Mouse (Mus musculus): ENCODE results near the gene Acpp. TPM values are rescaled to one million over a fixed set of nuclear protein-coding genes. Genes with fewer than 3 reads are reported as not detected.
A peak's percentile ranks its signal among the peaks of the same experiment; 100 is the strongest.

Gene Acpp
- polyA plus RNA-seq, 1 experiment from 2014 or later: 1.7 TPM

DNA sequence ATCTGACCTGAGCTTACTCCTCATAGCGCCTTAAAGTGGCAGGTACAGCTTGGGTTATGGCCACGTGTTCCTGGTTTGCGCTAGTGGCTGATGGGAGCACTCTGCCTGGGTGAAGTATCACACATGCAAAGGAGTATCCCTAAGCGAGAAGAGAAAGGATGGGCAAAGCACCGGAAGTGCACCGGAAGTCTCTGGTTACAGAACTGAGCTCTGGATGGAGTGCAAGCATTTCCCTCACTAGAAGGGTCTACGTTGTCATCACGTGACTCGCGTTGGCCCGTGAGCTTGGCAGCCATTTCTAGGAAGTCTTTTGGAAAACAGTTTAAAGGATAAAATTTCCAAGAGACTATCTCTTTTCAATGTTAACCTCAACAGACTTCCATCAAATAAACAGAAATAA, 21.2 kb downstream of the Acpp start:
- DNase-seq (ENCODE audit: low spot score) (no peak), ATAC-seq (ENCODE audit: insufficient number of reproducible peaks, low FRiP score, low TSS enrichment, low read depth) (no peak)
- Histone ChIP-seq H3K27ac (replicated peaks; ENCODE audit: low read depth, low read length) (no peak overlapping the region), H3K36me3 (ENCODE audit: control insufficient read depth, insufficient read depth, low read length) (no peaks in the 10 kb centered on the region), H3K4me1 (ENCODE audit: control insufficient read depth, insufficient read depth, low read length) (no peaks in the 10 kb centered on the region), H3K9ac (ENCODE audit: low read length) (no peak overlapping the region), H3K4me2 (ENCODE audit: low read depth, severe bottlenecking) (no peak overlapping the region), H3K9me3 (ENCODE audit: control insufficient read depth, low read length) (no peaks in the 10 kb centered on the region), H3K4me3 (ENCODE audit: low read depth, low read length) (no peak overlapping the region), H3K27me3 (ENCODE audit: control insufficient read depth, insufficient read depth, low read length) (no peaks in the 10 kb centered on the region)
- 90% methylated on average over 11 of the region's 11 CpGs for WGBS

DNA sequence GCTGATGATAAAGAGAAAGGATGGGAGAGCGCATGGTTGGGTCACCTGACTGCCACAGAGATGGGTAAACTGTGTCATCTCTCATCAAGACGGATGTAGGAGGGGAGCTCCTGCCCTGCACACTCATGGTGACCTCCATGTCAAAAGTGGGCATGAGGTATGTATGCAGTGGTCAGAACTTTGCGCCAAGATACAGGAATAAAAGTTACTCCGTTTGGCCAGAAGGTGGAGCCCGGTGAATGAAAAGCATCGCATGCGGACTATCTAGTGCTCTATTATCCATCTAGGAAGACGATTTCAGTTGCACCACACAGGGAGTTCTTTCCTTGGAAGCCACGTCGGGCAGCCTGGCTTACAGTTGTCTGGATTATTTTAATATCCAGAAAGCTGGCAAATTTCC, 22.0 kb downstream of the Acpp start:
- no peak for ATAC-seq (ENCODE audit: insufficient number of reproducible peaks, low FRiP score, low TSS enrichment, low read depth)
- H3K9me3 ChIP-seq (ENCODE audit: control insufficient read depth, low read length): no peaks in the 10 kb centered on the region
- 14% methylated on average over 10 of the region's 10 CpGs for WGBS

DNA sequence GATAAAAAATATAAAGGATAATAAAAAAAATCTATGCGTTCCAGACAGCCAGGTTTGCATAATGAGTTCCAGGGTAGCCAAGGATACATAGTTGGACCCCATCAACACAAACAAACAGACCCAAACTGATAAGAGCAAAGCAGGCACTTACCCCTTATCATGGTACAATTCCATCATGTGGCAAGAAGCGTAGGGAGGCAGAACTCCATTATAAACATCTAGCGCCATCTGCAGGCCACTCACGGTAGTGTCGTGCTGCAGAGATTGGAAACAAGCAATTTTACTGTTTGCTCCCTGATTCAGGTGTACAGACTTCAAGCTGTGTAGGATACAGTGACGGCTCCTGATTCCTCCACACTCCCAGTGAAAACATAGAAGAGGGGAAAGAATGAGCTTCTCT, 30.8 kb downstream of the Acpp start:
- Histone ChIP-seq H3K4me2 (ENCODE audit: low read depth, severe bottlenecking) (no peak overlapping the region), H3K27ac (replicated peaks; ENCODE audit: low read depth, low read length) (no peak overlapping the region), H3K4me1 (ENCODE audit: control insufficient read depth, insufficient read depth, low read length) (no peaks in the 10 kb centered on the region), H3K9me3 (ENCODE audit: control insufficient read depth, low read length) (no peaks in the 10 kb centered on the region), H3K4me3 (ENCODE audit: low read depth, low read length) (no peak overlapping the region), H3K9ac (ENCODE audit: low read length) (no peak overlapping the region), H3K27me3 (ENCODE audit: control insufficient read depth, insufficient read depth, low read length) (no peaks in the 10 kb centered on the region), H3K36me3 (ENCODE audit: control insufficient read depth, insufficient read depth, low read length) (no peaks in the 10 kb centered on the region)
- DNase-seq (ENCODE audit: low spot score) (peak; percentile 88), ATAC-seq (ENCODE audit: insufficient number of reproducible peaks, low FRiP score, low TSS enrichment, low read depth) (no peak)
- WGBS: 13% methylated on average over 6 of the region's 6 CpGs

More for the DNA sequence above, 22.0 kb downstream of the Acpp start:
- Histone ChIP-seq H3K27me3 (ENCODE audit: control insufficient read depth, insufficient read depth, low read length) (no peaks in the 10 kb centered on the region), H3K4me1 (ENCODE audit: control insufficient read depth, insufficient read depth, low read length) (no peaks in the 10 kb centered on the region), H3K9ac (ENCODE audit: low read length) (no peak overlapping the region), H3K36me3 (ENCODE audit: control insufficient read depth, insufficient read depth, low read length) (no peaks in the 10 kb centered on the region), H3K4me2 (ENCODE audit: low read depth, severe bottlenecking) (no peak overlapping the region), H3K4me3 (ENCODE audit: low read depth, low read length) (no peak overlapping the region), H3K27ac (replicated peaks; ENCODE audit: low read depth, low read length) (no peak overlapping the region)
- DNase-seq (ENCODE audit: low spot score): peak; percentile 55

DNA sequence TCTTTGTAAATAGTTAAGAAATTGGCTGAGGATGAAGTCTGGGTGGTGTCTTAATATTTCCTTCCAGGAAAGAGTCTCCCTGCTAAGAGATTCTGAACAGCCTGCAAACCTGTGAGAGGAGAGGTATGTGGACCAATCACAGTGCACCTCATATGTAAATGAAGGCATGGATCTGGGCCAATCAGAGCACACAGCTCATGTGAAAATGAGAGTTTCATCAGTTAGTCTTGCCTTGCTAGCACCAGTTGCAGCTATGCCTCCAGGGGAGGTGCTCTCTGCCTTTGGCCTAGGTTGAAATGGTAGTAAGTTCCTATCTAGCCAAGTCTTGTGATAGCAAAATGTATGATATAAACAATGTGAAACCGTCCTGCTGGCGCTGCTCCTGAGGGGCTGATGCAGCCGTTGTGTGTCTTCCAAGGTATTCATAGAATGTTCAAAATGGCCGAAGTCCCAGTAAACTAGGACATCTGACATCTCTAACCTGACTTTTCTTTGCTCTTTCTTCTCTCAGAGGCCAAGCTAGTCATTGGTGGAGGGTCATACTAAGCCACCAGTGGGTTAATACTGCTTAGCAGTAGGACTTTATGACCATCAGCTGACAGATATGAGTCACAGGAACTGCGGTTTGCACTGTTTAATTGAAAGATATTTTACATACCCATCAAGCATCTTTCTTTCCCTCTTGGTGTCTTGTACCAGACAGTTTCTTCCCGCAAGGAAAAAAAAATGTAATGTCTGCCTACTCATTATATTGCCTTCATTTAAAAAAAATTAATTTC, 32.0 kb downstream of the Acpp start:
- H3K9me3 ChIP-seq (ENCODE audit: control insufficient read depth, low read length): no peaks in the 10 kb centered on the region
- no peaks in the 10 kb centered on the region for H3K27me3 ChIP-seq (ENCODE audit: control insufficient read depth, insufficient read depth, low read length)
- no peak overlapping the region for H3K27ac ChIP-seq (replicated peaks; ENCODE audit: low read depth, low read length)
- DNase-seq (ENCODE audit: low spot score) (no peak), ATAC-seq (ENCODE audit: insufficient number of reproducible peaks, low FRiP score, low TSS enrichment, low read depth) (no peak)
- H3K4me1 ChIP-seq (ENCODE audit: control insufficient read depth, insufficient read depth, low read length): no peaks in the 10 kb centered on the region
- no peak overlapping the region for H3K4me3 ChIP-seq (ENCODE audit: low read depth, low read length)
- H3K9ac ChIP-seq (ENCODE audit: low read length): no peak overlapping the region
- no peak overlapping the region for H3K4me2 ChIP-seq (ENCODE audit: low read depth, severe bottlenecking)
- H3K36me3 ChIP-seq (ENCODE audit: control insufficient read depth, insufficient read depth, low read length): no peaks in the 10 kb centered on the region
- whole genome bisulfite sequencing: 93% methylated on average over 6 of the region's 6 CpGs

DNA sequence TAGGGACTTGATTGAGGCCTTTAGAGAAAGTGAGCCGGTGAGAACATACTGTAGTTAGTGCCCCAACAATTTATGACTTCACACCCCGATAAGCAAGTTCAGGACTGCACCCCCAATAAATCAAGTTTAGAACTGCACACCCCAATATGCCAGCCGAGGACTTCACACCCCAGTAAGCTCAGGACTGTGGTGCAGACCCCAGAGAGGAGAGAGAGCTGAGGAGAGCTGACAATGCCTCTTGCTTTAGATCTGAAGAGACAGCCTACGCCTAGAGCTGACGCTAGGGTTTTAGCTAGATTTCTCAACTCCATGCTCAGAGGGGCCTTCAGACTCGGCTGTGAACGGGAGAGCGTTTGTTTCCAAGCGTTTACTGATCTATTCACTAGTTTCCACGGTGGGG, 32.7 kb downstream of the Acpp start:
- H3K4me3 ChIP-seq (ENCODE audit: low read depth, low read length): no peak overlapping the region
- DNase-seq (ENCODE audit: low spot score) (no peak), ATAC-seq (ENCODE audit: insufficient number of reproducible peaks, low FRiP score, low TSS enrichment, low read depth) (no peak)
- no peak overlapping the region for H3K9ac ChIP-seq (ENCODE audit: low read length)
- H3K27me3 ChIP-seq (ENCODE audit: control insufficient read depth, insufficient read depth, low read length): no peaks in the 10 kb centered on the region
- no peaks in the 10 kb centered on the region for H3K4me1 ChIP-seq (ENCODE audit: control insufficient read depth, insufficient read depth, low read length)
- 71% methylated on average over 10 of the region's 10 CpGs for WGBS
- no peak overlapping the region for H3K4me2 ChIP-seq (ENCODE audit: low read depth, severe bottlenecking)
- no peaks in the 10 kb centered on the region for H3K36me3 ChIP-seq (ENCODE audit: control insufficient read depth, insufficient read depth, low read length)
- no peak overlapping the region for H3K27ac ChIP-seq (replicated peaks; ENCODE audit: low read depth, low read length)
- no peaks in the 10 kb centered on the region for H3K9me3 ChIP-seq (ENCODE audit: control insufficient read depth, low read length)

DNA sequence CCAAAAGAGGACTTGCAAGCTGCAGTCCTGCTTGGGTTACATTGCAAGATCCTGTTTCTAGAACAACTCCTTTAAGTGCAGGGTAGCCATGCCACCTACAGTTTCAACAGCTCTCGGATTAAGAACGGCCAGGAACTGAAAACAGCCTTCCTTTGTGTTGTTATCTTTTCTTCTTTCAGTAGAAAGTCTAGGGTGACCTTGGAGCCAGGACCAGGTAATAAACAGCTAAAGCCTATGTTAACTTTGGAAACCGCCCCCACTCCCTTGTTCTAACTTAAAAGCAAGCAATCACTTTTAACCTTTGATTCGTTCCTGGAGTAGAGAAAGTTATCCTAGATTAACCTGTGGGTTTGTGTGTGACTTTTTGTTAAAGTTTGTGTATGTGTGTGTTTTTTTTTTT, 33.2 kb downstream of the Acpp start:
- H3K4me2 ChIP-seq (ENCODE audit: low read depth, severe bottlenecking): no peak overlapping the region
- ATAC-seq (ENCODE audit: insufficient number of reproducible peaks, low FRiP score, low TSS enrichment, low read depth) (no peak), DNase-seq (ENCODE audit: low spot score) (no peak)
- no peak overlapping the region for H3K4me3 ChIP-seq (ENCODE audit: low read depth, low read length)
- H3K36me3 ChIP-seq (ENCODE audit: control insufficient read depth, insufficient read depth, low read length): no peaks in the 10 kb centered on the region
- no peak overlapping the region for H3K9ac ChIP-seq (ENCODE audit: low read length)
- no peaks in the 10 kb centered on the region for H3K27me3 ChIP-seq (ENCODE audit: control insufficient read depth, insufficient read depth, low read length)
- WGBS: 76% methylated on average over 4 of the region's 4 CpGs
- no peaks in the 10 kb centered on the region for H3K9me3 ChIP-seq (ENCODE audit: control insufficient read depth, low read length)
- no peaks in the 10 kb centered on the region for H3K4me1 ChIP-seq (ENCODE audit: control insufficient read depth, insufficient read depth, low read length)
- H3K27ac ChIP-seq (replicated peaks; ENCODE audit: low read depth, low read length): no peak overlapping the region

DNA sequence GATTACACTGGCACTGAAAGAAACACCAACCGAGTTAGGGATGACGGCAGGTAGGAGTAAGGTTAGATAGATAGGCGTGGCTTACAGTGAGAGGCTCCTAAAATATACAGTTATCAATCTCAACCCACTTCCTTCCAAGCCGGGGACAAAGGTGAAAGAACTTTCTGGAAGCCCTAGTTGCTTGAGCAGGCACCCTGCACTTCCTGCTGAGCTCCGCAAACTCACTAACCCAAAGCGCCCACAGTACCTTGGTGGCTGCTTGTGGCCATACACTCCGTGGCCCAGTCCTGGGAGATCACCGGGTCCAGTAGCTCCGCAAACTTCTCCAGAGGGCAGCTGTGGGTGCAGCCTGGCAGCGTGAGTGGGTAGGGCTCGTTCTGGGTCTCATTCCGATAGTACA, 37.0 kb downstream of the Acpp start:
- Histone ChIP-seq H3K27ac (replicated peaks; ENCODE audit: low read depth, low read length) (no peak overlapping the region), H3K9ac (ENCODE audit: low read length) (no peak overlapping the region), H3K9me3 (ENCODE audit: control insufficient read depth, low read length) (no peaks in the 10 kb centered on the region), H3K4me3 (ENCODE audit: low read depth, low read length) (no peak overlapping the region), H3K36me3 (ENCODE audit: control insufficient read depth, insufficient read depth, low read length) (no peaks in the 10 kb centered on the region), H3K27me3 (ENCODE audit: control insufficient read depth, insufficient read depth, low read length) (no peaks in the 10 kb centered on the region), H3K4me1 (ENCODE audit: control insufficient read depth, insufficient read depth, low read length) (no peaks in the 10 kb centered on the region), H3K4me2 (ENCODE audit: low read depth, severe bottlenecking) (no peak overlapping the region)
- no peak for ATAC-seq (ENCODE audit: insufficient number of reproducible peaks, low FRiP score, low TSS enrichment, low read depth)
- DNase-seq (ENCODE audit: low spot score): no peak
- WGBS: 85% methylated on average over 12 of the region's 12 CpGs

DNA sequence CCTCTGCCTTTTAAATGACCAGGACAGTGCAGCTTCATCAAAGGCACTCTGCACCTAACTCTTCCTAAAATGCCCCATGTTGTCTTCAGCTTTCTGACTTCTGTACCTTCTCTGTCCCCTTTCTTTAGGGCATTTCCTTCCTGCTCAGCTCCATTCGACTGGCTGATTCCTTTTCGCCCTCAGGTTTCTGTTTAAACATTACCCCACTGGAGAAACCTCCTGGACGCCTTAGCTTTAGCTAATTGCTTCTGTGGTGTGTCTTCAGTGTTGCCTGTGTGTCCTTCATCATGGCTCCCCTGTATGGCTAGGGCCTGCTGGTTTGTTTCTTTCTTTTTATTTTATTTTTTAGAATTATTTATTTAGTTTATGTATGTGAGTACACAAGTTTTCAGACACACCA, 40.5 kb downstream of the Acpp start:
- H3K9me3 ChIP-seq (ENCODE audit: control insufficient read depth, low read length): no peaks in the 10 kb centered on the region
- no peak overlapping the region for H3K4me3 ChIP-seq (ENCODE audit: low read depth, low read length)
- no peaks in the 10 kb centered on the region for H3K27me3 ChIP-seq (ENCODE audit: control insufficient read depth, insufficient read depth, low read length)
- H3K9ac ChIP-seq (ENCODE audit: low read length): no peak overlapping the region
- H3K27ac ChIP-seq (replicated peaks; ENCODE audit: low read depth, low read length): no peak overlapping the region
- WGBS: 83% methylated on average over 3 of the region's 3 CpGs
- no peaks in the 10 kb centered on the region for H3K4me1 ChIP-seq (ENCODE audit: control insufficient read depth, insufficient read depth, low read length)
- DNase-seq (ENCODE audit: low spot score): no peak
- H3K4me2 ChIP-seq (ENCODE audit: low read depth, severe bottlenecking): no peak overlapping the region
- no peaks in the 10 kb centered on the region for H3K36me3 ChIP-seq (ENCODE audit: control insufficient read depth, insufficient read depth, low read length)
- ATAC-seq (ENCODE audit: insufficient number of reproducible peaks, low FRiP score, low TSS enrichment, low read depth): no peak

DNA sequence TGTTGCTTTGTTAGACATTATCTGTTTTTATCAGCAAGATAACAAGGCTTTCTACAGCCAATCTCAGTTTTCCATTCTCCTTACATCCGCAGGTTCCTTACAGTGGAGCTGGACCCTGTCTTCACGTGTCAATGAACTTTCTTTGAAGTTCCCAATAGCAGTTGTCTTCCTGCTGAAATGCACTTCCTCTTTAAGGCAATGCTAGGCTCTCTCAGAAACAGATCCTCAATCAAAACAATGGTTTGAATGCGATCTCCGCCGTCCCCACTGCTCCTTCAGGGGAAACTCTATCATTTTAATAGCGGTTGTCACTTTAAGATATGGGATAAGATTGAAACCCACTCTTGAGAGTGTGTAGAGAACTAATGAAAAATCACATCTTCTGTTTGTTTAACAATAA, 52.6 kb downstream of the Acpp start:
- Histone ChIP-seq H3K4me2 (ENCODE audit: low read depth, severe bottlenecking) (no peak overlapping the region), H3K27me3 (ENCODE audit: control insufficient read depth, insufficient read depth, low read length) (no peaks in the 10 kb centered on the region), H3K4me1 (ENCODE audit: control insufficient read depth, insufficient read depth, low read length) (no peaks in the 10 kb centered on the region), H3K27ac (replicated peaks; ENCODE audit: low read depth, low read length) (no peak overlapping the region), H3K4me3 (ENCODE audit: low read depth, low read length) (no peak overlapping the region), H3K9me3 (ENCODE audit: control insufficient read depth, low read length) (no peaks in the 10 kb centered on the region), H3K9ac (ENCODE audit: low read length) (no peak overlapping the region), H3K36me3 (ENCODE audit: control insufficient read depth, insufficient read depth, low read length) (no peaks in the 10 kb centered on the region)
- DNase-seq (ENCODE audit: low spot score) (no peak), ATAC-seq (ENCODE audit: insufficient number of reproducible peaks, low FRiP score, low TSS enrichment, low read depth) (no peak)
- 71% methylated on average over 6 of the region's 6 CpGs for WGBS

Data from limb, embryonic 11.5 days (tissue).